ENCODE assay signal across 8 mouse cellular contexts in the genomic region with DNA sequence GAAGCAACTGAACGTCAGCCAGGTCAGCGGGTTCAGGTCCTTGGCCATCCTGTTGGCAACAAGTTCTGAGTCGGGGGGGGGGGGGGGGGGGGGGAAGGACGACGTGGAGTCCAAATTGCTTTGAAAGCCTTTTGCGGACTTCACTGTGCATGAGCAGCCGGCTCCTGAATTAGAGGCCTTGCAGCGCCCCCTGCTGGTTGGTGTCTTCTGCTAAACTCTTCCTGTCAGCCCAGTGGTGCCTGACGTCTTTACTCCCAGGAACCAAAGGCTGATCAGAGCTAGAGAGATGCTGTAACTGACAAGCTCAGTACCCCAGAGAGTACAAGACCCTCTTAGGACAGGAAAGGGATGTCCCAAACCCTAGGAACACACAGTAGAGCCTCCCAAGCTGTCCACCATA. TPM values are rescaled to one million over a fixed set of nuclear protein-coding genes. Genes with fewer than 3 reads are reported as not detected.
DNase-seq lines count a peak whose midpoint lies in the region; ATAC-seq and TF ChIP-seq lines count a peak whose summit lies in the region.

No protein-coding gene starts in this region.

- intact Hi-C loops in left cerebral cortex, adult 2 months (cut with DNase I), result loop anchor here (2.0 kb wide), 2 partner anchors 92 to 318 kb away; no protein-coding TSS in a partner anchor

- WGBS in hindbrain, embryonic 11.5 days, result 1% methylated on average over 6 of the region's 9 CpGs
- WGBS in hindbrain, embryonic 13.5 days, result under 1% methylated on average over 8 of the region's 9 CpGs
- WGBS in midbrain, embryonic 13.5 days, result 0% methylated on average over 7 of the region's 9 CpGs

- TF ChIP-seq CTCF in left cerebral cortex, adult 2 months (IDR thresholded peaks at IDR 0.05), result peak; percentile 74

- no peak overlapping the region for H3K9ac ChIP-seq in hindbrain, embryonic 11.5 days (ENCODE audit: low read depth, low read length)
- no peak overlapping the region for H3K9ac ChIP-seq in hindbrain, embryonic 13.5 days
- no peak overlapping the region for H3K9ac ChIP-seq in midbrain, embryonic 13.5 days (replicated peaks)

- no peak for ATAC-seq in hindbrain, embryonic 11.5 days (ENCODE audit: low FRiP score)
- no peak for ATAC-seq in hindbrain, embryonic 13.5 days (ENCODE audit: low FRiP score)
- 0 out of 2 replicates have a peak, but pooled peaks have one; percentile 48 for ATAC-seq in midbrain, embryonic 13.5 days

- no peaks in the 10 kb centered on the region for H3K9me3 ChIP-seq in hindbrain, embryonic 11.5 days (ENCODE audit: control insufficient read depth, low read length)
- no peaks in the 10 kb centered on the region for H3K9me3 ChIP-seq in hindbrain, embryonic 13.5 days
- no peaks in the 10 kb centered on the region for H3K9me3 ChIP-seq in midbrain, embryonic 13.5 days

- H3K4me2 ChIP-seq in hindbrain, embryonic 11.5 days (replicated peaks; ENCODE audit: low read depth, low read length), result no peak overlapping the region
- H3K4me2 ChIP-seq in hindbrain, embryonic 13.5 days, result no peak overlapping the region
- H3K4me2 ChIP-seq in midbrain, embryonic 13.5 days (replicated peaks), result no peak overlapping the region

- H3K4me1 ChIP-seq in hindbrain, embryonic 11.5 days (replicated peaks; ENCODE audit: control insufficient read depth, insufficient read depth, low read length), result no peaks in the 10 kb centered on the region
- H3K4me1 ChIP-seq in hindbrain, embryonic 13.5 days (replicated peaks), result no peaks in the 10 kb centered on the region
- no peaks in the 10 kb centered on the region for H3K4me1 ChIP-seq in midbrain, embryonic 13.5 days (replicated peaks)

- H3K27ac ChIP-seq in hindbrain, embryonic 11.5 days (ENCODE audit: low read depth, low read length), result no peak overlapping the region
- H3K27ac ChIP-seq in hindbrain, embryonic 13.5 days, result no peak overlapping the region
- no peak overlapping the region for H3K27ac ChIP-seq in left cerebral cortex, adult 2 months
- H3K27ac ChIP-seq in midbrain, embryonic 13.5 days, result no peak overlapping the region

- no peaks in the 10 kb centered on the region for H3K36me3 ChIP-seq in hindbrain, embryonic 11.5 days (ENCODE audit: control insufficient read depth, insufficient read depth, low read length)
- H3K36me3 ChIP-seq in hindbrain, embryonic 13.5 days, result no peaks in the 10 kb centered on the region
- H3K36me3 ChIP-seq in midbrain, embryonic 13.5 days, result no peaks in the 10 kb centered on the region

- no peak overlapping the region for H3K4me3 ChIP-seq in hindbrain, embryonic 11.5 days (ENCODE audit: low read depth, low read length)
- H3K4me3 ChIP-seq in hindbrain, embryonic 13.5 days, result no peak overlapping the region
- H3K4me3 ChIP-seq in left cerebral cortex, adult 2 months, result no peak overlapping the region
- H3K4me3 ChIP-seq in midbrain, embryonic 13.5 days (replicated peaks), result no peak overlapping the region

- peak; percentile 94 for DNase-seq in hindbrain, embryonic 11.5 days (ENCODE audit: low spot score)
- DNase-seq in cerebellum, adult 8-10 months, result peak; percentile 91
- peak; percentile 82 for DNase-seq in forelimb bud, embryonic 11.5 days (ENCODE audit: low read depth, low spot score)
- peak; percentile 90 for DNase-seq in induced T-regulatory cell, adult 2 months (ENCODE audit: low read depth)
- DNase-seq in left cerebral cortex, adult 2 months (ENCODE audit: extremely low spot score in 1 of 2, low spot score in 2 of 2), result peak; percentile 84 to 89
- peak; percentile 67 to 90 for DNase-seq in spleen, postnatal 4 days (ENCODE audit: low spot score in 2 of 2)

- no peaks in the 10 kb centered on the region for H3K27me3 ChIP-seq in hindbrain, embryonic 11.5 days (ENCODE audit: control insufficient read depth, insufficient read depth, low read length)
- peaks cover 9% of the 10 kb centered on the region for H3K27me3 ChIP-seq in hindbrain, embryonic 13.5 days
- H3K27me3 ChIP-seq in midbrain, embryonic 13.5 days, result peaks cover 9% of the 10 kb centered on the region; the same call in 1 of the 2 replicates

RNA-seq across cellular contexts. Expression of a gene that starts 43.7 kb away (rescaled TPM):
- 80.2 and 93.6 TPM in 2 replicates for polyA plus RNA-seq in hindbrain, embryonic 11.5 days (2014; fragmentation: Nextera tagmentation; extraction: Ambion mirVana)
- polyA plus RNA-seq in hindbrain, embryonic 13.5 days (2015; fragmentation: Nextera tagmentation; extraction: Ambion mirVana), result 141 and 149 TPM in 2 replicates
- 100 to 1,000 TPM; 110 to 111 TPM for total RNA-seq in left cerebral cortex, adult 2 months (2021)
- polyA plus RNA-seq in midbrain, embryonic 13.5 days (2015; fragmentation: Nextera tagmentation; extraction: Ambion mirVana), result 152 and 154 TPM in 2 replicates
